Mouse (Mus musculus) brain, adult 2 months (tissue): ENCODE data around the gene Pgf.

ENCODE experiments used
- DNase-seq: peaks from one replicate; pipeline ENCODE4 v3.0.0; 2011; ENCODE audit warnings: low read depth, low spot score

Gene Pgf

DNA sequence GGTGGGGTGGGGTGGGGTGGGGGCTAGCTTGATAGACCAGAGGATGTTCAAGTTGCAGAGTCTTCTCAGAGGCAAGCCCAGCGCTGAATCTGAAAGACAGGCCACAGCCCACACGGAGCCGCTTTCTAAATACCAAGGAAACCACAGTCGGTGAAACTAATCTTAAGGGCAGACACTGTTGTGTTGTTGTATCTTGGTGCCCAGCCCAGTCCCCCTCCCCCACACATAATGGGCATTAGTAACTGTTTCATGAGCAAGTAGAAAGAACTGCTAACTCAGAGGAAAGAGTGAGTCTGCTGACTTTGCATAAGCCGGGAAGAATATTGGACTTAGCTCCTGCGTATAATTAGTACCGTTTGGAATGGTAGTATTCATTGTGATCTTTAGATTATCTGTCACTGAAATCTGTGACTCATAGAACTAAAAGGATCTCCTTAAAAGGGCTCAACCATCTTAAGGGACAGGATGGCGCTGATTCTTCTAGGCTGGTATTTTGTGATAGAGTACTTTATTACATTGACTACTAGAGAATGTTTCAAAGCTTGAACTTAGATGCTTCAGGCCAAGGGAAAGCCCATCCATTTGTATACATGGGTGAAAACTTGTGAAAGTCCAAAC is 50.5 kb downstream of the Pgf start:
- DNase-seq: peak; percentile 54

DNA sequence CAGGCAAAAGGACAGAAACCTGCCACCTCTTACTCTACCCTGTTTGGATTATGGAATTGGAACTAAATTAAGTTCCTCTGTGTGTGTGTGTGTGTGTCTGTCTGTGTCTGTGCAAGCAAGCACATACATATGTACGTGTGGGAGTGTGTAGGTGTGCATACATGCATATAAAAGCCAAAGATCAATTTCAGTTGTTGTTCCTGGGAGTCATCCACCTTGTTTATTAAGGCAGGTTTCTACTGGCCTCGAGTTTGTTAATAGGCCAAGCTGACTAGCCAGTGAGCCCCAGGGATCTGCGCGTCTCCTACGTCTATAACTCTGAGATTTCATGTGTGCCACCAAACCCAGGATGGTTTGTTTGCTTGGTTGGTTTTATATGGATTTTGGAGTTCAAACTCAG is 52.8 kb downstream of the Pgf start:
- DNase-seq: no peak

DNA sequence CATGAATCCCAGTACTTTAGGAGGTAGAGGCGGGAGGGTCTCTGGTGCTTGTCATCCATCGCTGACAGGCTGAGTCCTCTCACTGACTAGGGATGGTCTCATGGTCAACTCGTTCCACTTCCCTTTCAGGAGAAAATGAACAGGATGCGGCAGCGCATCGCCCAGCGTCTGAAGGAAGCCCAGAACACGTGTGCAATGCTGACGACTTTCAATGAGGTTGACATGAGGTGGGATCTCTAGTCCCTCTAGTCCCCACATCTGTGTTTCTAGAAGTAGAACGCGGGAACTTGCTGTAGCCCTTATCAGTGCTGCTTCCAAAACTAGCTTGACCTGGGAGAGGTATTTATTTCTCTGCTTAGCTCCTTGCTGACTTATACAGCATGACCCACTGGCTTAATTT is 53.9 kb downstream of the Pgf start:
- no peak for DNase-seq

DNA sequence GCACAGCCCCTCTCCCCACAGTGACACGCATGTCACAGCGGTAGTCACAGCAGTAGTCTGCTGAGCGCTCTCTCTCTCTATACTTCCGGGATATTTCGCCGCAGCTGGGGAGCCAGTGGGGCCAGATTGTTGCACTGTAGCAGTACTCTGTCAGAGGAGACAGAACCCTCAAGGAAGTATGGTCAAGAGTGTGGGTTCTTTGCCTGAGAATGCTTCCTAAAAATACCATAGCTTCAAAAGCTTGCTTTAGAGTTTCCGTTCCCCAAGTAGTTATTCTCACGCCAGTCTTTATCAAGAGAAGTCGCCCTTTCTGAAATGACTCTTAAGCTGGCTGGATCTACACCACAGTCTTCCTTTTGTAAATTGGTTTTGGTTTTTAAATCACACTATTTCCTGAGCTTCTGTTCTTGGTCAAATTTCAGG is 54.5 kb downstream of the Pgf start:
- no peak for DNase-seq

DNA sequence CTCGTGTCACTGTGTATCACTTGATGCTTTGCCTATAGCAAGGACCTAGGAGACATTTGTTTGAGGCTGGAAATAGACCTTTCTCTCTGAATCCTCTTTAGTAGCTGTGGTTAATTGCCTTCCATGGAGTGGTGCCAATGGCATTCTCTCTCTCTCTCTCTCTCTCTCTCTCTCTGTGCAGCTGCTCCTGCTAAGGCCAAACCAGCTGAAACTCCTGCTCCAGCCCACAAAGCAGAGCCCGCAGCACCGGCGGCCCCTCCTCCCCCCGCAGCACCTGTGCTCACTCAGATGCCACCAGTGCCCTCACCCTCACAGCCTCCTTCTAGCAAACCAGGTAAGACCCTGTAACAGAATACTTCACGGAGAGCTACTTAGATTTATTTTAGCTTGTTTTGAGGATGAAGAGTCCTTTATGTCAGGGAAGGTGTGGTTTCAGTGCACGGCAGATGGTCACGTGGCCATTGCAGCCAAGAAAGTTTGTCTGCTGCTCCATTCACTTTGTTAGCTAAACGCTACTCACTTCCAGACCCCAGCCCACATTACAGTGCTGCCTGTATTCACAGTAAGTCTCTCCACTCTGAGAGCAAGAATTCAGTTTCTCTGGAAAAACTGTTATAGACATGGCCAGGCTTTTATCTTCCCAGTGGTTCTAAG is 55.7 kb downstream of the Pgf start:
- peak; percentile 51 for DNase-seq
